1 mouse cellular context compared by ENCODE assay signal in the genomic region with DNA sequence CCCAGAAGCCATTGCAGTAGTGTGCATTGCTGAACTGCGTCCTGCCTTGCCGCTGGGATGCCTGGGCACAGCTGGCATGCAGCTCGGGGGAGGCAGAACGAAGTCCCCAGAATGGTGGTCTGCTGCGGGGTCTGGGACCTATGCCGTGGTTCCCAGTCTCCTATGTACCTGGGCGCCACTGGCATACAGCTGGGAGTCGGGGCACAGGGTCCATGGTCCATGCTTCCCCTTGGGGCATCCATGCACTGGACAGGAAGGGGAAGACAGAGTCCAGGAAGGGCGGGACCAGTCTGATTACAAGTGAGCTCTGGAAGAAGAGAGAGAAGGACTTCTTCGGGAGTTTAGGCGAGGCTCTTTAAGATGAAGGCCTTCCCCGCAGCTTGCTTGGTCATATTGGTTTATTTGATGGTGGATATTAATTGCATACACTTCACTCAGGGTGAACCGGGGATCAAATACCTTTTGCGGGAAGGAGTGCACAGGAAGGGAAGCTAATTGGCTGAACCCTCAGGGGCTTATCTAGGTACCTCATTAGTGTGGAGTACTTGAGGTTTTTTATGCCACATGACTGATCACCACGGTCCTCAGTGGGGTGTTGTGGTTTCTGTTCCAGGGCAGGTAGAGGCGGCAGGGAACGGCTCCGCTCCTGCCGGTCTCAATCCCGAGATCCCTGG.
TF ChIP-seq lines count a peak whose summit lies in the region.

No protein-coding gene starts in this region.

TF ChIP-seq in MEL, 35 proteins besides CTCF, POLR2A, EP300 and RAD21 (continued from another document):
- TF ChIP-seq UBTF (IDR thresholded peaks at IDR 0.05; ENCODE audit: borderline replicate concordance, insufficient read depth, low read depth, low read length) (no peak), GATA1 (IDR thresholded peaks at IDR 0.05; ENCODE audit: low read depth, low read length) (peak; percentile 87), TAL1 (IDR thresholded peaks at IDR 0.05; ENCODE audit: low read length) (peak; percentile 37; the same call in 1 of the 2 replicates), CHD2 (IDR thresholded peaks at IDR 0.05; ENCODE audit: low read length) (no peak), ZNF384 (IDR thresholded peaks at IDR 0.05; ENCODE audit: low read depth, low read length) (peak; percentile 53; the same call in 1 of the 2 replicates), CHD1 (IDR thresholded peaks at IDR 0.05; ENCODE audit: low read depth, low read length) (no peak; the same call in 1 of the 2 replicates), MEF2A (IDR thresholded peaks at IDR 0.05; ENCODE audit: extremely low read depth, insufficient replicate concordance, low read depth, low read length, poor library complexity, severe bottlenecking) (0 out of 2 replicates have a peak, but pooled peaks have one; percentile 26), POLR2AphosphoS2 (IDR thresholded peaks at IDR 0.05; ENCODE audit: low read length) (peak; percentile 62; the same call in 1 of the 2 replicates), SIN3A (IDR thresholded peaks at IDR 0.05; ENCODE audit: low read length) (peak; percentile 81), ELF1 (IDR thresholded peaks at IDR 0.05; ENCODE audit: low read depth, low read length) (peak; percentile 29; the same call in 1 of the 2 replicates)
TF ChIP-seq in MEL: peak in this region for 21.
